Mouse (Mus musculus) liver (tissue): Measurements from ENCODE around the gene Ush2a.

Source experiments
- DNase-seq: peaks from one replicate; pipeline ENCODE4 v3.0.0-alpha.2; 2020; ENCODE audit warnings: mixed read lengths

The Ush2a gene

DNA sequence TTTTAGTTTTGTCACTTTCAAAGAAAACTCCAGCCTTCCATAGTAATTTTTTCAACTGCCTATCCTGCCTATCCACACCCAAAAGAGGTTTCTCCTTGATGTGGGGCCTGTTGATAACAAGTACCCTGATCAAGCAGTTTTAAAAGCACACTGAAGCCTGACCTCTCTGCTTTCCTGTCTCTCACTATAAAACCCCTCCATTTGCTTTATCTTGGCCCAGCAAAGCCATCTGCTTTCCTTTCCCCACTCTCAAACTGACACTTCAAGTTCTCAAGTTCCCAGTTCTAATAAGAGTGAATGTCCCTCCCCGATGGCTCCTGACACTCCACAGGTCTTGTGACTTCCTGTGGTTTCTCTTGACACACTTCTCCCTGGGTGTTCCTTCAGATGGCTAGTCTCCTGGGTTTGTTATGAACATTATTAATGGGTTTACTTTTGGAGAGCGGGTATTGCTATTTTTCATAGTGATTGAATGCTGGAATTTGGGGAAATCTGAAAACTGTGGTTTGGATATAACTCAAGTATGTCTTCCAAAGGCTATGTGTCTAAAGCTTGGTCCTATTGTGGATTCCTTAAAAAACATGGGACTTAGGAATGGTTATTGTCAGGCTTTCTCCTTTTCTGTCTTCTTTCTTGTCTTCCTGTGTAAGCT is 126.1 kb downstream of the Ush2a start:
- peak; percentile 49 for DNase-seq

DNA sequence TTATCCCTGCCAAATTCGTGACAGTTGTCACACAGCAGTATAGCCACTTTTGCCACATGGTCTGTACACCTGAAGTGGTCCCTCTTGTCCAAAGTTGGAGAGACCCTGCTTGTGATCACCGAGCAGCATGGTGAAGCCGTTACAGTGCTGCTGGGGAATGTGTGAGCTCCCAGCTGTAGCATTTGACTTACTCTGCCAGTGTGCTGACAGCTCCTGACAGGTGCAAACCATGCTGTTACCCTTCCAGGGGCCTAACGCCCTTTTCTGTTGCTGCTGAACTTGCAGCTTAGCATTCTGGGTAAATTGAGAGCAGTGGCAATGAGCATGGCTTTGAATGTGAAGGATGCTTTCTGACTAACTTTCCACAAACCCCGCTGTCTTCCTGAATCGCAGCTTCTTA is 128.3 kb downstream of the Ush2a start:
- DNase-seq: no peak

DNA sequence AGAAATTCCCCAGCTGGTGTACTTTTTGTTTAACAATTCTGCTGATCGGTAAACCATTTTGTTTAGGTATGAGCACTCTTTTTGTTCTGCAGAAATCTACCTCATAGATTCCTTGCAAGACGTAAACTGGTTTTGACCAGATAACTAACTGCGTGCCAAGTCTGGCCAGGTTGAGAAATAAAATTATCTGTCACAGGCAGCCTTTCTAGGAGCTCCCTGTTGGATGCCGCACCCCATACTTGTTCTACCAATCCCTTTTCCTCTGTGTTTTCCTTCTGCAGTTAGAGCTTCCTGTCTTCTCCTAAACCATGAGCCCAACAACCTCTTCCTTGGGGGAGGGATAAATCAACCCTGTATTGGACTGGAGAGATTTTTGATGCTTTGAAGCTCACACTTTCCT is 145.4 kb downstream of the Ush2a start:
- DNase-seq: peak; percentile 7

DNA sequence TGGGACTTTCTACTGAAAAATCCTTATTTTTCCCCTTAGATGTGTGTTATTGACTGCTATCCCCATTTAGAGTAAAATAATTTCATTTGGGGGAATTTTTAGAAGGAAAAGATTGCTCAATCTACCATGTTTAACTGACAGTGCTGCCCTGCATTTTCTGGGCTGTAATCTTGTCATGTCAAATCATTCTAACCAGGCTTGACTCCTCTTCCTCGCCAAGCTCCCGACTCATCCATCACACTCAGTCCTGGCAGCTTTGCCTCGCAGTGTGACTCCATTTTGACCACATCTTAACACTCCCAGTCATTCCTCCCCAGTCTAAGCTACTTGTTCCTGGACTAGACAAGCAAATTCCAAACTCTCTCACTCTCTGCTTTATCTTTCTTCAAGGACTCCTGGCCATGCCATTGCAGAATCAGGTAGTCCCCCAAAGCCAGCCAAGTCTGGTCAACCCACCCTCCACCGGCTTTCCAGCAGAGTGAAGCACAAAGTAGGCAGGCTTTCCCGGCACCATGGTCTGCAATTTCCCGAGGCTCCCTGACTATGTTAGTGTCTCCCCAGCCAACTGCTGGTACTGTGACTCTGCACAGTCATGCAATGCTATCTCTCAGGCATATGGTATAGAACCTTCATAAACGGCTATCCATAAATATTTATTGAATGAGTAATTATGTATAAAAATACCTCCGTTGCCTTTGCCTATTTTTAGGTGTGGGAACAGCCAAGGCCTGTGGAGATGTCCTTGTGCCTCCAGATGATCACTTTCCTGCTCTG is 146.0 kb downstream of the Ush2a start:
- DNase-seq: no peak

DNA sequence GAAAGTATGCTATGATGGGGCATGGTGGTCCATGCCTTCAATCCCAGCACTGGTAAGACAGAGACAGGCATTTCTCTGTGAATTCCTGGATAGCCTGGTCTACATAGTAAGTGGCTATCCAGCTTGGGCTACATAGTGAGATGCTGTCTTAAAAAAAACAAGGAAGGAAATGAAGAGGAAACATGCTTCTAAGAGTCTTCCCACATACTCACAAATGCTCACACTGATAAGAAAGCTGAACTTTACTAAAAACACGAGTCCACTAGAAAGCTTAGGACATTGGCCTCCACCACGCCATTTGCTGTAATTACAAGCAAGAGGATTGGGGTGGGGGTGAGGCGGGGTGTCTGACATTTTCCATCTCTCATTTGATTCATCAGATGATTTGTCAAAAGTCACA is 148.7 kb downstream of the Ush2a start:
- DNase-seq: no peak

DNA sequence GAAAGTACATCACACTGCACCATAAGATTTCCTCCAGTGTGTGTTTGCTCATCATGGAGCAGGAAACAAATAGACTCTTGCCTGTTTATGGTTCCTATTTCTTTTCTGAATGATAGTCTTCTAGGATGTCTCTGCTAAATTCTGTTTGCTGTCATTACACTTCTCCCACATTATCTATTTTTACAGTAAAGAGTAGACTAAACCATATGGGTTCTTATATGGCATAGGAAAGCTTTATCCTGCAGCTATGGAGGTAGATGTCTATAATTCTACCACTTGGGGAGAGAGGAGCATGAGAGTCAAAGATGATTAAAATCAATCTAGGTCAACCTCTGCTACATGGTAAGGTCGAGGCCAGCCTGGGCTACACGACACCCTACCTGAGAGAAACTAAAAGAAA is 158.7 kb downstream of the Ush2a start:
- DNase-seq: no peak

DNA sequence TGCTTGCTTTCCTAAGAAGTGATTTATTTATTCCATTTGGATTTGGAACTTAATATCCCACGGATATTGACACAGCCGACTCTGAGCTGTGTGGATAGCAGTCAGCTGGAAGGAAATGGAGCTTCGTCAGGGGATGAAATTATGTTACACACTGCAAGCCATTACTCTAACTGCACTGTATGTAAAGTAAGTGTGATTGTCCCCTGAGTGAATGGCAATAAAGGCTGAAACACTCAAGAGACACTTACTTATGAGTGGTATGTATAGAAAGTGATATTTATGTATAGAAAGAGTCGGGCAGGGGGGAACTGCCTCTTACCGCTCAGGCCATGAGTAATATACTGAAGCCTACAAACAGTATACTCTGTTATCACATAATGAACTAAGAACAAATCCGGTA is 166.3 kb downstream of the Ush2a start:
- no peak for DNase-seq

DNA sequence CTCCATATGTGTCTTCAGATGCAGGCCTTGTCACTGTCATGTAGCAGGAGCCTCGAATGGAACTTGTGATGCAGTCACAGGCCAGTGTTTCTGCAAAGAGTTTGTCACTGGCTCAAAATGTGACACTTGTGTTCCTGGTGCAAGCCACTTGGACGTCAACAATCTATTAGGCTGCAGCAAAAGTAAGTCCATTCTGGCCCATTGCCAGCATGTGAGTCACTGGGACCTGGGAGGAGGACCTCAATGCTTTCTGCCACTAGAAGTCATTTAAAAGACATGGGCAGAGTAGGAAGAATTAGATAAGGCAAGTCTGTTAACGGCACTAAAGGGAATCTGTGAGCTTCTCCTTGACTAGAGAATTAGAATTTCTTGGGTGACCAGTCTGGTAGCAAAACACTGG is 168.9 kb downstream of the Ush2a start:
- DNase-seq: no peak

DNA sequence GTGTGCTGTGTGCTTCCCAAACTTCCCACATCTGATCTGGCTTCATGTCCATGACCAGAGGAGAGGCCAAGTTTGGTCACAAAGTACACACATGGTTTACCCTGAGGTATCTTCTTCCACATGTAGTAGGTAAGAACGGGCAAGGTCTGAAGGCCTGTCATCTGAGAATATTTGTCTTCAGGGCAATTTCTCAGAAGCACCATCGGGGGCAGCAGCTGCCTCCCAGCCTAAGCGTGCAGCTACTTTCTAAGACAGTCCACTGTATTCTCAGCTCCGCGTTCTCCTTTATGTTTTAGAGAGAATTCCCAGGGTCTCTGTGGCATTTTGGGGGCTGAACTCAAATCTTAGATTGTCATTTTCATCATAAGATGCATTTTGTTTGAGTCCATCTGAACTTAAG is 186.1 kb downstream of the Ush2a start:
- no peak for DNase-seq

DNA sequence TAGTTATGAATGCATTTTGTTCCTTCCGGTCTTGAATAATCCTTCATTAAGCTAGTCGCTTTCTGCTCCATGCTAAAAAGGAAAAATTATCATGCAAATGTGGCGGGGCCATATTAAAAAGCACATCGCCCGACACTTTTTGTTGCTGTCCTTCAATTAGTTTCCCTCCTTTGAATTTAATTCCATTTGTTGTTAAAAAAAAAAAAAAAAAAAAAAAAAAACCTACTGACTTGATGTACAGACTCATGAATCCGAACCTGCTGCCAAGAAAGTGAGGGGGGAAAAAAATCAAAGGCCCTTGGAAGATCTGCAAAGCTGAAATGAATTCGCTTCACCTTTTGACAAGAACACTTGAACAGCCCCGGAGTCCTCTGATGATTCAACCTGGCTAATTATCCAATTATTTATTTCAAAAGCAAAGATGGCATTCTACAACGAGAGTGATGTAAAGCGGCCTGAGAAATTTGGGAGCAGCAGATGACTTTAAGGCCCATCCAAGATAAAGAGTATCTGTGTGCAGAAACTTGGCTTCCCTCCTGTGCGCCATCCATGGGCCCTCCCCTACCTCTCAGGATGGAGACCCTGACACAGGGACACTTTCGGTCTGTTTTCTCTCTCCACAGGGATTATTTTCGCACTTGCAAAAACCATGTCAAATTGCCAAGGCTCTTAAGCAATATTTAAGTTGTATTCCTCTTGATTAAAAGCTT is 194.8 kb downstream of the Ush2a start:
- no peak for DNase-seq

DNA sequence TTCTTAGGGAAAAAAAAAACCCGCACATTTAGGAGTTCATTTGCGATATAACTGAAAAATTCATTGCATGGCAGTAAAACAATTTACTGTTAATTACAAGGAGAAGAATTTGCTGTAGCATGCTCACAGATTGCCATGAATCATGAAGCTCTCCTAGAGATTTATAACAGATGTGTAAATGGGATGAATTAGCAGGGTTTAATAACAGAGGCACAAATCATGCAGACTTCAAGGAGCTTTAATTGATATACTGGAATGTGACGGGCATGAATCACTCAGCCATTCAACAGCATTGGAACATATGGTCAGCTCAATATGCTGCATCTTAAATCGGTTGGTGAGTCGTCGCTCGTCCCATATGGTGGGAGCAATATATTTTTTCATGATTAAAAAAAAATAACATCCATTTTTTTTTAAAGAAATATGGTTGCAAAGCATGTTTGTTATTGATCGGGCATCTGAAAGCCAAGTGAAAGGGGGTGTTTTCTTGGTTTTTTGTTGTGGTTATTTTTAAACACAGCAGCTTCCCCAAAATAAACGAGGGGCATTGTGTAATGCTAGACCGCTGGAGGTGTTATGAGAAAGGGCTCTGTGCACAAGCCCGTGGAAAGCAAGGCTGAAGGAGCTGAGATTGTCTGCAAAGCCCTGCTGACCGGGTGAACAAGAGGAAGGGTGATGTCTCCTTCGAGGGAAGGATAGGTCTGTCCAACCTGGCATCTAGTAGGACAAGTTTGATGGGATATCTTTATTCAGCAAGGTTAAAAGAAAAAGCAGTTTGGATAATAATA is 195.6 kb downstream of the Ush2a start:
- DNase-seq: no peak

DNA sequence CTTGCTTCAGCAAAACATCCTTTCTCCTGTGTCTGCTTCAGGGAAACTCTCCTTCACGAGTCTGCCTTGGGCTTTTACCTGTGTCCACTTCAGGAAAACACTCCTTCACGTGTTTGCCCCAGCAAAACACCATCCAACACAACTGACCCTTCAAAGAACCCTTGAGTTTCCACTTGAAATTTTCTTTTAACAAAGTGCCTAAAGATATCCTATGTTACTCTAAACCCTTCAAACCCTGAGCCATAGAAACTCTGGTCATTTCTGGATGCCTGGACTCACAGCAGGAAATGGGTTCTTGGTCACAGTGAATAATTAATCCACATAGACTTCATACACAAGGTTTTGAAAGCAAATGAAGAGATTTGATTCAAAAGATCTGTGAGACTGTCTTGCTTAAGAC is 199.4 kb downstream of the Ush2a start:
- no peak for DNase-seq

DNA sequence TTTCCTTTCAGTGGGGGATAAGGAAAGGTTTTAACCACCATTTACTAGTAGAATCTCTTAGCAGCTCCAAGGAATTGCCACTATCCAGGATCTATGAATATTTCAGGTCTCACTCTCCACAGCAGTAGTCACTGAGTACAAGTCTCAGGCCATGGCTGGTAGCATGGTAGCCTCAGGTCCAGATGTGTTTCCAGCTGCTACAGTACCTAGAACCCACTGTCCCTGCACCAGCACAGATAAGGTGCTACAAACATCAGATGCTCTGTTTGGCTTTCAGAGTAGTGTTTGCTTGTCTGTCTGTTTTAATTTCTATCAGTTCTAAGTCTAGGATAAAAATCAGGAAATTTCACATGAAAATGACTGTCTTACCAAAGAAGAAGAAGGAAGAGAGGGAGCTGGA is 202.8 kb downstream of the Ush2a start:
- DNase-seq: no peak

DNA sequence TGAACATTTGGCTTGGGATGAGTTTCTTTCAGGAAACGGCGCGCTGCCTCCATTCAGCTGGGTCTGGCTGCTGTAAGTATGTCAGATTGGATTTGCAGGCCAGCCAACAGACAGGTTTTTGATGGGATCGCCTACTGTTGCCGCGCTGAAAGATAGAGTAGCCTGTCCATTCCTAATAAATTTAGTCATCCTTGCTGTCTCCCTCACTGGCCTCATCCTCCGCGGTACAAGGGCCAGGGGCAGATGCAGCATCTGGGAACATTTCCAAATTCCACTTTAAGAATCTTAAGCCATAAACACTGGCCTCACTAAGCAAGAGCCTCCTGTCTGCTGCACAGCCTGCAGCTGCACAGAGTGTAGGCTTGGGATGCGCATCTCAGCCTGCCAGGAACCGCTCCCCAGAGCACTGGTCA is 206.6 kb downstream of the Ush2a start:
- DNase-seq: peak; percentile 15

DNA sequence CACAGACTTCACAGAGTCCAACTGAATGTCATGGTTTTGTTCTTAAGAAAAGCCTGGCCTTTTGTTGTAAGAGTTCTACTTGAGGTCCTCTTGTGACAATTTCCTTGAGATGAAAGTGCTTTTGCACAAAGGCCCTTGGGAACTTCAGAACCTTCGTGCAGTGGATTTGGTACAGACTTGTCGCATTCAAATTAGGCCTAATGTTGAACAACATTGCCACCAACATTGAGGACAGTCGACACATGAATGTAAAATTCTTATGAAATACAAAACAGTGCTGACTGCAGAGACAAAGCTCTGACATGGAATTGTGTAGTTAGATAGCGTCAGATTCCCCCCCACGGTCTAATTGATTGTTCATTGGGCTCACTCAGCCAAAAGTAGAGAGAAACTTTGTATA is 243.1 kb downstream of the Ush2a start:
- no peak for DNase-seq

DNA sequence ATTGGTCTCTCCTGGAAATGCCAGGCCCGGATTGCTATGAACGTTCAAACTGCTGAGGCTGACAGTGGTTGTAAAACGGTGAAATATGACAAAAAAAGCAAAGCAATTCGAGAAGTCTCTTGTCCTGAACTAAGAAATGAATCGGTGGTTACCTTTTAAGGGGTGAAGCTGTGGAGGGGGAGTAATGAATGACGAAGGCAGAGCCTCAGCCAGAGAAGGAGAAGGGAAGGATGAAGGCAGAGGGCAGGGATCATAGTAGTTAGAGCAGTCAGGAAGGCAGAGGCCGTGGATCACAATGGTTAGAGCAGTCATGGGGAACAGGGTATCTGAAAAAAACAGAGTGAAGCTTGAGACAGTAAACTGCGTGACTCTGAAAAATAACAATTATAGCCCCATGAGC is 257.0 kb downstream of the Ush2a start:
- no peak for DNase-seq

DNA sequence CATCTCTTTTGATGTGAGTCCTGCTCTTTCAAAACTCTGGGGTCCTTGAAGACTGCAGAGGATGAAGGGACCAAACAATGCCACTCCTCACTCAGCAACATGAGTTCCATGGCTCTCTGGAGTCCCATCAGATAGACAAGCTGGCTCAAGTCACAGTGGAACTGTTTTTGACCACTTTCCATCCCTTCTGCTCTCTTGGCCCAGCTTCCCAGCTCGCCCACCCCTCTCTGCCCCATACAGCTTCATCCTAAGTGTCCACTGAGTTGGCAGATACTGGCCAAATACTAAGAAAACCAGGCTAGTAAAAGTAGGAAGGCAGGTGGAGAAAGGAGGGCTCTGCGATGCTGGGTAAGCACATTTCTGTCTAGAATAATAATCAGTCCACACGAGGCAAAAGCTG is 265.6 kb downstream of the Ush2a start:
- DNase-seq: no peak

DNA sequence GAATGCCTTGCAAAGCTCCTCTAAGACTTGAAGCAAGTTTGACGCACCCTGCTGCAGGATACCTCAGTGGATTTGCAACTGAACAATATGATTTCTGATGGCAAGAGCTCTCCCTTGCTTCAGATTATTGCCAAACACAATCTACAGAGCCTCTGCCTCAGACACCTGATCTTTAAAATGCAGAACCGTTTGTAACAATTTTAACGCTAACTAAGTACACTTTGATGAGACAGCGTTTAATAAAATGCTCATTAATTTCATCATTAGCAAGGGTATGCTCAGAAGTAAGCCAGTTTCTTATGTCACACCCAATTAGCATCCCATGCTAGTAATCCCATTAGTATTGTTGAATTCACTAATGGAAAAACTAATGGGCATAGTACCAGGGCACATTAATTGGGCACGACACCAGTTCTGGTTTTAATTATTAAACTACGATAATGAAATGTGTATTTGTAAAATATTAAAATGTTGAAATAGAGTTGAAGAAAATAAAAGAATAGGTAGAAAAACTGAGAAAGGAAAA is 267.8 kb downstream of the Ush2a start:
- no peak for DNase-seq

DNA sequence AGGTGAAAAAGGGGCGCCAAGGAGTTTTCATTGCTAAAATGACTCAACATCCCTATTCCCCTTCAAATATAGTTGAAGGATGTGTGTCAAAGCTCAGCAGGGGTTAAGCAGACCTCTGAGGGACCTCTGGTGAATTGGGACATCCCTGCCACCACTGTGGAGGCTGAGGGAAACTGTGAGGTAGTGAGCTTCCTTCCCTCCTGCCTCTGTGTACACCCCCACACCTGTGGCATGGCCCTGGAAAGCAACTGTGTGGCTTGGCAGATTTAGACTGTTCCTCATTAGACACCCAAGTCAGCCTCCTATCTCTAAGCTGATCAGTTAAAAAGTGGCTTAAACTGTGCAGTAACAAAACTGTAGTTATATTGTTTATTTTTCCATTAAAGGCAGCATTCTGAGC is 275.2 kb downstream of the Ush2a start:
- no peak for DNase-seq

DNA sequence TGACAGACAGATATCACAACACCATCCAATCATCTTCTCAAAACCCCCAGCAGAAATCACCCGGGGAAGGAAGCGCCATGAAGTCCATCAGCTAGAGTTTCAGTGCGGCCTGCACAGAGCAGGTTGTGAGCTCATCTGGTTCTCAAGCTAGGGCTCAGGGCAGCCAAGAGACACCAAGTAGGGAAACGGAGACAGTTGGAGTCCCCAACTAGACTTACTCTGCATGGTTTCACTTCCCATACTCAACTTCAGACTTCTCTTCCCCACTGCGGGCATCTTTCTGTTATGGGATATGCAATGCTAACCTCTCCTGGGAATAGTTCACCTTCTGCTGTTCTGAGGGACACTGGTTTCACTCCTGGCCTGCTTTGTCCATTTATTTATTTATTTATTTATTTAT is 277.8 kb downstream of the Ush2a start:
- no peak for DNase-seq

DNA sequence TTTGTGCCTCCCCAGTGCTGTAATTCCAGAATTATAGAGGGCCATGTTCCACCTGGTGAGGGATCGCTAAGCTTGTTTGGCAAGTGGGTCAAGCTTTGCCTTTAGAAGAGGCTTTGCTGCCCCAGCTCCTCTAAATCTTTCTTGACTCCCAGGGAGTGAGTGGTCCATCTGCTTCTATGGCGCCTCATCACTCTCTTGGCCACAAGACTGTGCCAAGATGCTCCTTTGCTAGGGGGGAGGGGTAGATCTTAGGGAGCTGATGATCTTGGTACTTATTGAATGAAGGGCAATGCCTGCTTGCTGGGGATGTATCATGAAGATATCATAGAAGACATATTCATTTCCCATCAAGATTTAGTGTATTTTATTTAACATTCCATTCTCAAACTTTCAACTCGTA is 279.7 kb downstream of the Ush2a start:
- DNase-seq: no peak

DNA sequence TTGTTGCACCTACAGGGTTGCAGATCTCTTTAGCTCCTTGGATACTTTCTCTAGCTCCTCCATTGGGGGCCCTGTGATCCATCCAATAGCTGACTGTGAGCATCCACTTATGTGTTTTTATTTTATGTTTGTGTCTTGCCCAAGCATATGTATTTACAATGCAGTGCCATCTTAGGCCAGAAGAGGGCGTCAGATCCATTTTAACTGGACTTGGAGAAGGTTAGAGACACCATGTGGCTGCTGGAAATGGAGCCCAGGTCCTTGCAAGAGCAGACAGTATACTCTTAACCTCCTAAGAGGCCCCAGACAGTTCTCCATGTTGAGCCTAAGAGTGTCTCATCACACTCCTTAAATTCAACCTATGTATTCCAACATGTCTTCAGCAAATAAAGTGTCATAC is 281.5 kb downstream of the Ush2a start:
- no peak for DNase-seq

DNA sequence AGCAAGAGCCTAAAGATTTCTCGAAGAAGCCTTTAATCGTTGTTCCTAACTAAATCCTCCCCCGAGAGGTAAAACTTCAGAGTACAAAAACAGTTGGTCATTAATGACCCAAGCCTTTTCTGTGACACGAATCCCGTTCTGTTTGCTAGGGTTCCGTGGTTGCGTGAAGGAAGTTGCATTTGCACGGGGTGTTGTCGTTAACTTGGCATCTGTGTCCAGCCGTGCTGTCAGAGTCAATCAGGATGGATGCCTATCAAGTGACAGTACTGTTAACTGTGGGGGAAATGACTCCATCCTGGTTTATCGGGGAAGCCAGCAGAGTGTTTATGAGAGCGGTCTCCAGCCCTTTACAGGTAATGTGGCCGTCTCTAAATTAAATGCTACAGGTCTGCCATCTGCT is 287.9 kb downstream of the Ush2a start:
- DNase-seq: no peak
